Mouse (Mus musculus) forebrain, embryonic 12.5 days (tissue): ENCODE results near the gene Bcl2l11. TPM values are rescaled to one million over a fixed set of nuclear protein-coding genes. Genes with fewer than 3 reads are reported as not detected.
"Not testable (repeated sequence)": the region's sequence is repeated elsewhere in the genome, so short reads cannot be mapped to it uniquely, and the experiment has no call there.

Experiments
- ATAC-seq: fragments of 200-750 bp; cut with Nextera tagmentation; 2 replicates; pipeline ENCODE4 v1.8.0; 2017; ENCODE audit warnings: moderate TSS enrichment; ENCODE audit not compliant: low FRiP score
- H3K27ac ChIP-seq: fragments of 300-500 bp; sonication (generic); 2 replicates; pipeline ENCODE4 v1.5.1; 2016; ENCODE audit warnings: mild to moderate bottlenecking
- H3K27me3 ChIP-seq: fragments of 300-500 bp; sonication (generic); 2 replicates; pipeline ENCODE4 v1.6.1; 2016; ENCODE audit warnings: mild to moderate bottlenecking
- H3K36me3 ChIP-seq: fragments of 300-500 bp; sonication (generic); replicated peaks from 2 replicates; pipeline ENCODE4 v1.6.1; 2016; ENCODE audit warnings: mild to moderate bottlenecking
- H3K4me1 ChIP-seq: fragments of 300-500 bp; sonication (generic); 2 replicates; pipeline ENCODE4 v1.6.1; 2016
- H3K4me2 ChIP-seq: fragments of 300-500 bp; sonication (generic); 2 replicates; pipeline ENCODE4 v1.6.1; 2016; ENCODE audit warnings: mild to moderate bottlenecking, moderate library complexity
- H3K4me3 ChIP-seq: fragments of 300-500 bp; sonication (generic); replicated peaks from 2 replicates; pipeline ENCODE4 v1.5.1; 2016; ENCODE audit warnings: mild to moderate bottlenecking
- H3K9ac ChIP-seq: fragments of 300-500 bp; sonication (generic); 2 replicates; pipeline ENCODE4 v1.6.1; 2016; ENCODE audit warnings: mild to moderate bottlenecking
- H3K9me3 ChIP-seq: fragments of 300-500 bp; sonication (generic); 2 replicates; pipeline ENCODE4 v1.6.1; 2016
- WGBS: fragments of 180-500 bp; shearing (Covaris S2); methylation state at CpG from one replicate; pipeline ENCODE4 v1.1.7; 2016; 5-methylcytosine and 5-hydroxymethylcytosine counted together
- polyA plus RNA-seq: library from polyadenylated mRNA; unstranded; fragments of >200 nt; fragmentation: Nextera tagmentation; extraction: Ambion mirVana; gene quantifications from 2 replicates; pipeline ENCODE4 v1.2.1, GENCODE M21; 2016

The Bcl2l11 gene
- polyA plus RNA-seq, 1 experiment from 2014 or later: 19.6 TPM

DNA sequence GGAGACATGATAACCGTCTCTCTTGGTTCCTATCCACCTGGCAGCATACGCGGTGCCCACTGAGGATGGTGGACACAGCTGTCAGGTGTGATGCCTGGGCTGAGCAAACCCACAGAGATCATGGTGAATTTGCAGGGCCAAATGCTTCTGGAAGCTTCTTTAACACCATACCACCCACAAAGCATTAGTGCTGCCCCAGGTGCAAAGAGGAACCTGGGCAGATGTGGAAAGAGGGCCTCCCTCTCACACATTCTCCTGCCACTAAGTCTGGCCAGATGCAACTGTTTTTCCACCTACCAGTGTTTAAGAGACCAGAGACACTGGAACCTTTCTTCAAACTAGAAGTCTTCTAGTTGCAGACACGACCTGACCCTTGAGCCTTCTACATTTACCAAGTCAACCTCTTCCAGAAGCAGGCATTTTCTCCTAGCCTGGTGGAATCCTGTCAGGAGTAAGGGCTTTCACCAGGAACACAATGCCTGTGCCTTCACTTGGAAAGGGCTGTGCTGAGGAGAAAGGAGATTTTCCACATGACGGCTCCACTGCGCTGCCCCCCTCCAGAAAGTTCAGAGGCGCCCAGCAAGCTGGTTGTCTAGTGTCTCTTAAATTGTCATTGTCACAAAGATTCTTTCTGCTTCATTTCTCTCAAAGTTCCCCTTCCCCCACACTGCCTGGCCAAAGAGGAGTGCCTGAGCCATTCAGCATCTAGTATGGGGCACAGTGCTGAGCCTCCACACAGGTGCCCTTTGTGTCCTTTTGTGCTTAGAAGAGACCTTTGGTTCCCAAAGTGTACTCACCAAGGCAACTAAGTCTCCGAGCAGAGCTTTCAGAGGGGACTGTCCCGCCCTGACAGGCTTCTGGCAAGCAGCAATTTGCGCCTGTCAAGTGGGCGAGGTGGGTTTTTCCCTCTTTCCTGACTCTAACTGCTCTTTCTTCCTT is 34.1 kb upstream of the Bcl2l11 start:
- Histone ChIP-seq H3K4me3 (no peak overlapping the region), H3K4me1 (peaks cover 14% of the 10 kb centered on the region), H3K36me3 (no peaks in the 10 kb centered on the region), H3K27ac (0 out of 2 replicates have a peak overlapping the region, but pooled peaks have one; percentile 3), H3K9ac (no peak overlapping the region), H3K4me2 (no peak overlapping the region), H3K9me3 (no peaks in the 10 kb centered on the region), H3K27me3 (no peaks in the 10 kb centered on the region)
- peak; percentile 68 for ATAC-seq
- WGBS: 38% methylated on average over 11 of the region's 11 CpGs

- H3K4me3 ChIP-seq: no peak overlapping the region
- no peak overlapping the region for H3K27ac ChIP-seq
- H3K9me3 ChIP-seq: no peaks in the 10 kb centered on the region
- no peak overlapping the region for H3K9ac ChIP-seq
- no peaks in the 10 kb centered on the region for H3K36me3 ChIP-seq
- H3K4me2 ChIP-seq: no peak overlapping the region
- WGBS: 73% methylated on average over 2 of the region's 2 CpGs
- no peak for ATAC-seq
- peaks cover 14% of the 10 kb centered on the region for H3K4me1 ChIP-seq
- H3K27me3 ChIP-seq: no peaks in the 10 kb centered on the region
These were observed 33.4 kb upstream of the Bcl2l11 start for GRCm38 (mm10) chr2:128092451-128092850.

DNA sequence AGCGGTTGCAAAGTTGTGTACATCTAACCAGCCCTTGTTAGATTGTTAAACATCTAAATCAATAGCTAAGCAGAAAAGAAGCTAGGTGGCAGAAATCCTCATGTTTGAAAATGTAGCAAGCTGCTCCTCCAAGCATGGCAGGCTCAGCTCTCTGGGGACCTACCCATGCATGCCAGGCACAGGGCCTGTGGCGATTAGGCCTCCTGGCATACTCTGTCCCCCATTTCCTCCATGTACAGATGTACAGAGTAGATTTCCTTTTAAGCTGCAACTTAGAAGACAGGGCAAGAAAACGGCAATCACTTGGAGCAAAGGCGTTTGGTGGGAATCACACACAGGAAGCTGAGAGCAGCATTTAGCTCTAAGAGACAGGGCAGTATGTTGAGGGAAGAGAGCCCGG is 31.6 kb upstream of the Bcl2l11 start:
- no peak overlapping the region for H3K27ac ChIP-seq
- no peaks in the 10 kb centered on the region for H3K36me3 ChIP-seq

GRCm38 (mm10) chr2:128094602-128095001 is 31.2 kb upstream of the Bcl2l11 start:
- H3K27me3 ChIP-seq: no peaks in the 10 kb centered on the region
- H3K4me2 ChIP-seq: no peak overlapping the region
- WGBS: 84% methylated on average over 2 of the region's 2 CpGs
- H3K4me3 ChIP-seq: no peak overlapping the region
- no peak for ATAC-seq
- no peaks in the 10 kb centered on the region for H3K9me3 ChIP-seq
- H3K4me1 ChIP-seq: peaks cover 14% of the 10 kb centered on the region
- no peak overlapping the region for H3K9ac ChIP-seq
- H3K36me3 ChIP-seq: no peaks in the 10 kb centered on the region
- H3K27ac ChIP-seq: no peak overlapping the region

More for the DNA sequence above, 31.6 kb upstream of the Bcl2l11 start:
- 89% methylated on average over 5 of the region's 5 CpGs for WGBS
- ATAC-seq: no peak
- Histone ChIP-seq H3K9ac (no peak overlapping the region), H3K4me2 (no peak overlapping the region), H3K4me1 (peaks cover 14% of the 10 kb centered on the region), H3K27me3 (no peaks in the 10 kb centered on the region), H3K9me3 (no peaks in the 10 kb centered on the region), H3K4me3 (no peak overlapping the region)

GRCm38 (mm10) chr2:128095270-128095669 is 30.6 kb upstream of the Bcl2l11 start:
- Histone ChIP-seq H3K27me3 (no peaks in the 10 kb centered on the region), H3K9me3 (no peaks in the 10 kb centered on the region), H3K36me3 (no peaks in the 10 kb centered on the region), H3K4me3 (no peak overlapping the region), H3K4me2 (no peak overlapping the region), H3K4me1 (peaks cover 14% of the 10 kb centered on the region), H3K9ac (no peak overlapping the region), H3K27ac (no peak overlapping the region)
- ATAC-seq: no peak
- WGBS: 27% methylated on average over 1 of the region's 1 CpGs

GRCm38 (mm10) chr2:128096070-128096469 is 29.8 kb upstream of the Bcl2l11 start:
- Histone ChIP-seq H3K4me2 (no peak overlapping the region), H3K27me3 (no peaks in the 10 kb centered on the region), H3K4me1 (peaks cover 14% of the 10 kb centered on the region), H3K9ac (no peak overlapping the region), H3K4me3 (no peak overlapping the region), H3K36me3 (no peaks in the 10 kb centered on the region), H3K9me3 (no peaks in the 10 kb centered on the region), H3K27ac (no peak overlapping the region)
- WGBS: 85% methylated on average over 1 of the region's 1 CpGs
- ATAC-seq: no peak

DNA sequence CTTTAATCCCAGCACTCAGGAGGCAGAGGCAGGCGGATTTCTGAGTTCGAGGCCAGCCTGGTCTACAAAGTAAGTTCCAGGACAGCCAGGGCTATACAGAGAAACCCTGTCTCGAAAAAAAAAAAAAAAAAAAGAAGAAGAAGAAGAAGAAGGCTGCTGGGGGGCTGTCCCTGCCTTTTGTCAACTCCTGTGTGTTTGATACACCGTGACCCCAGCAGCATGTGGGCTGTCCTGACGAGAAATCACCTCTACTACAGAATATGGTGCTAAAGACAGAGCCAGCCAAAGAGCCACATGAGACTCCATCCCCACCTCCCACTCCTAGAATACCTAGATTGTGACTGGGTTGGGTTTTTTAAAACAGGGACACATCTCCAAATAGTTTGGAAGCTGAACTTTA is 27.7 kb upstream of the Bcl2l11 start:
- not testable (repeated sequence) for ATAC-seq, H3K27me3 ChIP-seq, H3K36me3 ChIP-seq, H3K4me2 ChIP-seq, H3K9ac ChIP-seq, H3K27ac ChIP-seq, H3K4me1 ChIP-seq, H3K9me3 ChIP-seq, H3K4me3 ChIP-seq
- 82% methylated on average over 4 of the region's 5 CpGs for WGBS

- Histone ChIP-seq H3K27ac (no peak overlapping the region), H3K9ac (no peak overlapping the region), H3K27me3 (no peaks in the 10 kb centered on the region), H3K36me3 (no peaks in the 10 kb centered on the region), H3K9me3 (no peaks in the 10 kb centered on the region), H3K4me3 (no peak overlapping the region), H3K4me2 (no peak overlapping the region), H3K4me1 (no peaks in the 10 kb centered on the region)
- WGBS: 93% methylated on average over 9 of the region's 9 CpGs
- no peak for ATAC-seq
These were observed 23.8 kb upstream of the Bcl2l11 start for GRCm38 (mm10) chr2:128102086-128102485.

GRCm38 (mm10) chr2:128104815-128105214 is 21.0 kb upstream of the Bcl2l11 start:
- ATAC-seq: no peak
- no peak overlapping the region for H3K27ac ChIP-seq
- no peaks in the 10 kb centered on the region for H3K9me3 ChIP-seq
- H3K27me3 ChIP-seq: no peaks in the 10 kb centered on the region
- no peak overlapping the region for H3K9ac ChIP-seq
- H3K4me3 ChIP-seq: no peak overlapping the region
- no peaks in the 10 kb centered on the region for H3K36me3 ChIP-seq
- no peak overlapping the region for H3K4me2 ChIP-seq
- H3K4me1 ChIP-seq: no peaks in the 10 kb centered on the region
- WGBS: 84% methylated on average over 5 of the region's 5 CpGs

DNA sequence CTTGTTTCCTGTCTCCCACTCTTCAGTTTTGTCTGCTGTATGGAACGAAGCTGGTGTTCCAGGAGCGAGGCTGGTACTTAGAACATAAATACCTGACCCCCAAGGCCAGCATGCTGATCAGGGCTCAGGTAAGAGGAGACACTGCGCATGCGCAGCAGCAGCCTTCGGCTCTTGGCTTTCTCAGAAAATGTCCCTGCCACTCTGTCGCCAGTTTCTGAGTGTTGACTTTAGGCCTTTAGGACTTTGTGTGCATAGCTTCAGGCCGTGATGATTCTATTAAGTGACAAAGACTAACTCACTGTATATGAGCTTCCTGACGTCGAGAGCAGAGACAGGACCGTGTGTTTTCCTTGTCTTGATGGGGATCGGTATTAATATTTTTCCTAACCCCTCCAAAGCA is 20.2 kb upstream of the Bcl2l11 start:
- H3K27me3 ChIP-seq: no peaks in the 10 kb centered on the region
- no peak overlapping the region for H3K27ac ChIP-seq
- H3K9ac ChIP-seq: no peak overlapping the region
- H3K4me1 ChIP-seq: no peaks in the 10 kb centered on the region
- H3K4me2 ChIP-seq: no peak overlapping the region
- H3K4me3 ChIP-seq: no peak overlapping the region
- no peaks in the 10 kb centered on the region for H3K9me3 ChIP-seq
- no peaks in the 10 kb centered on the region for H3K36me3 ChIP-seq
- WGBS: 89% methylated on average over 11 of the region's 11 CpGs
- ATAC-seq: no peak

GRCm38 (mm10) chr2:128111537-128111936 is 14.3 kb upstream of the Bcl2l11 start:
- H3K27ac ChIP-seq: no peak overlapping the region
- H3K4me2 ChIP-seq: no peak overlapping the region
- no peaks in the 10 kb centered on the region for H3K27me3 ChIP-seq
- H3K9me3 ChIP-seq: no peaks in the 10 kb centered on the region
- ATAC-seq: no peak
- no peaks in the 10 kb centered on the region for H3K36me3 ChIP-seq
- no peak overlapping the region for H3K9ac ChIP-seq
- H3K4me3 ChIP-seq: no peak overlapping the region
- H3K4me1 ChIP-seq: peaks cover 4% of the 10 kb centered on the region
- 70% methylated on average over 9 of the region's 9 CpGs for WGBS

DNA sequence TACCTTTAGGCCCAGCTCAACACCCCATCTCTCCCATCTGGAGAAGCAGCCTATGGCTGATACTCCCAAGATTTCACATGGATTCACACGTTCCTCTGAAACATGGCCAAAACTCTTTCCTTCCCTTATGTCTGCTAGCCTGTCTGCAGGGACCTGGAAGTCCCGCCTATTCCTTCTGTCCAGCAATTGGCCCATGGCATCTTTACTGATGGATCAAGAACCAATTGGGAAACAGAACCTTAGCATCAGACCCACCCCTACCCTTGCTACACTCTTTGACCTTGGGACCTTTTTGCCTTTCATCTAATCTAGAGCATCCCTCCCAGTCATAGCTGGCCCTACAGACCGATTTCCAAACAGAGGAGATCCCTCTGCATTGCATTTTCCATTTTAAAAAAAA is 11.2 kb upstream of the Bcl2l11 start:
- no peak overlapping the region for H3K4me3 ChIP-seq
- WGBS: 77% methylated on average over 3 of the region's 3 CpGs
- no peaks in the 10 kb centered on the region for H3K27me3 ChIP-seq
- H3K9me3 ChIP-seq: no peaks in the 10 kb centered on the region
- H3K4me1 ChIP-seq: peaks cover 4% of the 10 kb centered on the region
- ATAC-seq: no peak
- H3K9ac ChIP-seq: no peak overlapping the region
- H3K27ac ChIP-seq: no peak overlapping the region
- no peak overlapping the region for H3K4me2 ChIP-seq
- H3K36me3 ChIP-seq: no peaks in the 10 kb centered on the region

DNA sequence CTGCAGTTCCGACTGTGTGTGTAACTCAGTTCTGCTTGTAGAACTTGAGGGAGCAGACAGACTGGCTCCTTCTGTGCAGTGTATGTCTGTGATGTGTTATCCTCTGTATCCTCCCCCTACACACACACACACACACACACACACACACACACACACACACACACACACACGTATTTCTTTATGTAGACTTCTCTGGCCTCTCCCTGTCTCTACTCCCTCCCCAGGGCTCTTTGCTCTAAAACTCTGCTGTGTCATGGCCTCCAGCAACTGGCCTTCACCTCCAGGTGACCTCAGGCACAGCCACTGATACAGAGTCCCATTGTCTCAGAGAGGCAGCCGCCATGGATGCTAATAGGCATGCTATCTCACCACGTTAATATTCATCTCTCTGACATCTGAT is 10.3 kb upstream of the Bcl2l11 start:
- WGBS: 51% methylated on average over 4 of the region's 4 CpGs
- H3K4me1 ChIP-seq: peaks cover 4% of the 10 kb centered on the region

More for the DNA sequence above, 10.3 kb upstream of the Bcl2l11 start:
- no peaks in the 10 kb centered on the region for H3K9me3 ChIP-seq
- no peak overlapping the region for H3K4me2 ChIP-seq
- H3K36me3 ChIP-seq: no peaks in the 10 kb centered on the region
- no peak overlapping the region for H3K4me3 ChIP-seq
- no peak overlapping the region for H3K9ac ChIP-seq
- no peak for ATAC-seq
- H3K27ac ChIP-seq: no peak overlapping the region
- H3K27me3 ChIP-seq: peaks cover 9% of the 10 kb centered on the region
